Mouse (Mus musculus): Measurements from ENCODE around the gene Inpp4b. TPM values are rescaled to one million over a fixed set of nuclear protein-coding genes. Genes with fewer than 3 reads are reported as not detected.
"Not testable (repeated sequence)": the region's sequence is repeated elsewhere in the genome, so short reads cannot be mapped to it uniquely, and the experiment has no call there.

The Inpp4b gene
- total RNA-seq, 4 experiments from 2014 or later: 11.5 to 14.9 (median 13.7) TPM

DNA sequence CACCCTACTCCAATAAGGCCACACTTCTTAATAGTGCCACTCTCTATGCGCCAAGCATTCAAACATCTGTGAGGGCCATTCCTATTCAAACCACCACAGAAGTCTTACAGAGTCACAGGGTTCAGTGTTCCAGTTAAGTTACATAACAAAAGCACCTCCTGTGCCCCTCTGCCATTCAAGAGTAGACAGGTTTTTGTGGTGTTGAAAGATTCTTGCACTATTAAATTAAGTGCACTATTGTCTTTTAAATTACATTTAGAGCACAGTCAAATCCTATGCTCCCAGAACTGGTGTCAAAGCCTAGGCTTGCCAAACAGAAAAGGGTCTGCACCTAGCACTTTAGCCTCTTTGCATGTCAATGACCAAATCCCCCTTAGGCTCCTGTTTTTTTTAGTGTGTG is 550.9 kb downstream of the Inpp4b start:
- DNase-seq (ENCODE audit: low spot score in 2 of 2): no peak

DNA sequence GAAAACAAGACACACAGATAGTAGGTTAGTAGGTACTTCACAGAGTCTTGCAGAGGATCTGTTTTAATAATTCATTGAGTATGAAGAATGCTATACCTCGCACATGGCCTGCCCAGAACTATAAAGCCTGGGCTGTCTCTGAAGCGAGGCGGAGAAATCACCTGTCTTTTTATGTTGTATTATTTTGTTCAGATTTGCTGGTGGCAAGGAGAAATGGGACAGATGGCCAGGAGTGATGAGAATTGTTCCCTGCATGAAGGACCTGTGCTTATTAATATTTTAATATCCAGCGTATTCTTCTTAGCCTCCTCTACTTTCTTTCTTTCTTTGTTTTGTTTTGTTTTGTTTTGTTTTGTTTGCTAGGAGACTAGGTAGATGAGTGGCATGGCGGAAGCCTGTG is 604.5 kb downstream of the Inpp4b start:
- DNase-seq (ENCODE audit: low spot score in 2 of 2): no peak

DNA sequence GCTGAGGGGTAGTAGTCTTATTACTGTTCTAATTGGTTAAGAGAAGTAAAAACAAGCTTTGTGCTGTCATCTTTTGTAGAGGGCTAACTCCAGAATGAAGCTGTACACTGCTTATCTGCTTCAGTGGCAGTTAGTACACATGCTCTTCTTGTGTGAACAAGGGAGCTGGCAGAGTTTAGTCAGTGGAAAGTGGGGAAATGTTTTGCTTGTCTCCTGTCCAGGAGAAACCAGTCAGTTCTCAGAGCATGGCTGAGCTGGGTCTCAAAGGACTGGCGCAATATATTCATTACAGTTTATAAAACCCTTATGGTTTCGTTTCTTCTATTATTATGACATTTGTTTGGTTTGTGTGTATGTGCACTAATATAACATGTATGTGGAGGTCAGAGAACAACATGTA is 610.7 kb downstream of the Inpp4b start:
- no peak for DNase-seq (ENCODE audit: low spot score in 2 of 2)

DNA sequence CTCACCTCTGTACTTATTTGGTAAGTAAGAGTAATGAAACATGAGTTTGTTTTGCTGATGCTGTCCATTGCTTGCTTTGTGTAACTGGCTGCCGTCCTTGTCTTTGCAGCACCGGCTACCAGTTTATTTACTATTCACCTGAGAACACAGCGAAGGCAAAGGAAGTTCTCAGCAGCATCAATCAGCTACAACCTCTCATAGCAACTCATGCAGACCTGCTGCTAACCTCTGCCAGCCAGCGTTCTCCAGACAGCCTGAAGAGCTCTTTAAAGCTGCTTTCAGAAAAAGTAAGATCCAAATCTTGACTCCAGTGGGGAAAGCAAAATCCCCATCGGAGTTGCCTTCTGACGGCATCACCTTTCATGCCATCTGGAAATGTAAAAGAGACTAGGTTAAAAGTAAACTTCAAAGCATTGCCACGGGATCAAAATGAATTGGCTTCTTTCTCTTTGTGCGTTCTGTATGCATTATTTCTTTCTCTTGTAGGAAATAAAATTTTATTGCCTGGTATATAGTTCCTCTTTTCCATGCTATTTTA is 642.8 kb downstream of the Inpp4b start:
- no peak for DNase-seq (ENCODE audit: low spot score in 2 of 2)

DNA sequence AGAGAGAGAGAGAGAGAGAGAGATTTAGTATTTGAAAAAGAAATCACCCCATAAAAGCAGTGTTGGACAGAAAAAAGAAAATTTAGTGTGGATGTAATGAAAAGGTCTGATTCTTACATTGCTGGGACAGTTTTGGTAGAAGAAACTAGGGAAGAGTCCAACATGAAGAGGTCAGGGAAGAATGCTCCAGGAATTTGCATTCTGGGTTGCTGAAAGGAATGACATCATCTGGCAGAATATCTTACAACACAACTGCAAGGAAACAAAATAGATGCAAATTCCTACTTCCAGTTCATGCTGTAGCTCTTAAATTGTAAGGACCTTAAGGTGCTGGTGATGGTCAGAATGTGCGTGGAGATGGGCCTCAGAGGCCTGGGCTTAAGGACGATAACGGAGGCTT is 650.6 kb downstream of the Inpp4b start:
- DNase-seq (ENCODE audit: low spot score in 2 of 2): no peak

DNA sequence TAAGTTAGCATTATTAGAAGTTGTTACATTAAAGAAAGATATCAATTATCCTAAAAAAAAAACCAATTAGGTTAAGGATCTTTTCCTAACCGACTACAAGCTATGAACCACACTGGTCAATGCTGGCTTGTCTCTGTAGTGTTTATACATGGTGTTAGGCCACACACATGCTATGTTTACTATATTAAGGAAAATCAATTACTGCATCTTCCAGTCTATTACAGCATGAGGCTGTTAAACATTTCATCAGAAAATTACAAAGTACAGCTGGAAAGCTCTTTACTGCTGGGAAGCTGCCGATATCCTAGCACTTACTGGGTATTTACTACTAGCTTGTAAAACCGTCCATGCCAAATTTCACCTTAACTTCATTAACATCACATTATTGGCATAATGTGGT is 653.9 kb downstream of the Inpp4b start:
- no peak for DNase-seq (ENCODE audit: low spot score in 2 of 2)

DNA sequence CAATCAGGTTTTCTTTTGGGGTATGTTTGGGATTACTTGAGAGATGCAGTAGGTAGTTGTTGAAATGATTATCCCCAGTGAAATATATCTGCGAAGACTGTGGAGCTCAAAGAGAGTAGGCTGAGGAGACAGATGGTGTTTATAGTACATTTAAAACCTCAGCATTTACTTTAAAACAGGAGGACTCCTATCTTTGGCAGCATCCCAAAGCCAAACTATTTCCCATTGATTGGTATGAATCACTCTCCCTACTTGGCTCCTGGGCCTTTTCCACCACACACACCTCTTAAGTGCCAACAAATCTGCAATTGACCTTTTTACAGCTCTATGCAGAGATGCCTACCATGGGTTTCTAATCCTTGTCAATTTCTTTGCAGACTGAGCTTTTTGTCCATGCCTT is 654.5 kb downstream of the Inpp4b start:
- no peak for DNase-seq (ENCODE audit: low spot score in 2 of 2)

DNA sequence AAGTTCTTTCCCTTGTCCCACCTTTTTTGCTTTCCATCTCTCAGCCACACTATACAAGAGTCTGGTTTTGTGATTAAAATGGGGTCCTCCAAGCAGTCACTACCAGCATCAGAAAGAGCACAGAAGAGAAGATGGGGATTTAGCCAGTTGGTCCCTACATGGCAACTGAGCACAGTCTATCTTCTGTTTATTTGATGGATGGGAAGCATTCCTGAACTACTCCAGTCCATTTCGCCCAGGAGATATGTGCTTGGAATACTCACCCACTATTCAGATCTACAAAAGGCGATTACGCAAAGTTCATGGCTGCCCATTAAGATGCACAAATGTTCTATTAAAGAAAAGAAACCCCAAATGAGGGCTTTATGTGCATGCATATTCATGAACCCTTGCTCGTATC is 661.8 kb downstream of the Inpp4b start:
- no peak for DNase-seq (ENCODE audit: low spot score in 2 of 2)

DNA sequence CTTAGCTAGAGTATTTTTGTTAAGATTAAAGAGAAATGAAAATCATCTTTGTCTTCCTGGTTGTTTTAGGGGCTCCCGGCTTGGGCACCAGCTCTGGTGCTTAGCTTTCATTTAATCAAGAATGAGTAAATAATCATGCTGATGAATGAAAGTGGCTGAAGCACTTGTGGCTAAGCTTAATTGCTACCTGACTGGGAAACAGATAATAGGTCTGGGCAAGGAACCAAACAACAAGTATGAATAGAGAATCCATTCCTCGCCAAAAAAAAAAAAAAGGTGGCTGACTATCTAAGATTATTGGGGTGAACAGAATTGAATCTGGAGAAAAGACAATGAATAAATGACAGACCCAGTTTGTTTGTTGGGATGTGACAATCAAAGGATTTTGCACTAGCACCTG is 663.1 kb downstream of the Inpp4b start:
- no peak for DNase-seq (ENCODE audit: low spot score in 2 of 2)

DNA sequence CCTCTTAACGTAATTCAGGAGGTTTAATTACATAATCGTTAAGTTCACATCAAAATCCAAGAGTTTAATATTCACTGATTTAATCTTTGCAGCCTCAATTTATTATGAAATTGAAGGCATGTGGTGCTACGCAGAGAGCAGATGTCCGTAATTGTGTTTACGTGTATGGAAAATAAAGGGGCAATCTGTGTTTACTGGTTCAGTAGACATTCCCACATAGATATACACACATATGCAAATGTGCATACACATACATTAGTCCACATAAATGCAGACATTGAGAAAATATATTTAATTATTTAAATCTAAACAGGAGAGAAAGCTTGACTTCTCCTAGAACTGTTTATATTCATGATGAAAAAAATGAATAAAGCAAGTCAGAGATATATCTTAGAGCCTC is 675.4 kb downstream of the Inpp4b start:
- DNase-seq (ENCODE audit: low spot score in 2 of 2): no peak

DNA sequence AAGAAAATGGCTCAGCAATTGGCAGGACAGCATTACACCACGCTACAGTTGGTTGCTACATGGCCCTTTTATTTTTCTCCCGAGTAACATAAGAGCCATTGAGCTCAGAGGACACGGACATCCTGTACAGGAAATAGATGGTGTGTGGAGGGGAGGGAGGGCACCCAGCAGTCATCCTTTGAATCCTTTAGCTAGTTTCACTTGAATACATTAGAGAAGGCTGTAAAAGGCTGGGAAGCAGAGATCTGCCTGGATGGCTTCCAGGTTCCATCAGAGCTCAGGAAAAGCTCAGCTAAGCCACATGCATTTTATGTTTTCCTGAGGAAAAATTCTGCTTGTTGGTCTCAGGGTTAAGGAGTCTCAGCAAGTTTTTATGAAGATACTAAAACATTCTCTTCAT is 685.0 kb downstream of the Inpp4b start:
- DNase-seq (ENCODE audit: low spot score in 2 of 2): no peak

DNA sequence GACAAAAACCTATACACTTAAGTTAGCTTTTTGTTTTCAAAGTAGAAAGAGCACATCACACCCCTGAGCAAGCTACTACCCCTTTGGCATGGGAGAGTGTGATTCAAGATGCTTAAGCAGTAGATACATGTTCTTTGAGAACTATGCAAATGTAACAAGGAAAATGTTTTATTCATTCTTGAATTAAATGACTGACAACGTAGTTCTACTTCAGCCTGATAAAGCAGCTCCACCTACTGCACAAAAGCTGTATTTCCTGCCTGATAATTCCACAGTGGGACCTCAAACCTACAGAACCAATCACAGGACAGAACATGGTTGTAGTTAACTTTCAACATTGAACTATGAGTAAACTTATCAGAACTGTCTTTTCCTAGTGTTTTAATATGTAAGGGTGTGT is 686.5 kb downstream of the Inpp4b start:
- no peak for DNase-seq (ENCODE audit: low spot score in 2 of 2)

DNA sequence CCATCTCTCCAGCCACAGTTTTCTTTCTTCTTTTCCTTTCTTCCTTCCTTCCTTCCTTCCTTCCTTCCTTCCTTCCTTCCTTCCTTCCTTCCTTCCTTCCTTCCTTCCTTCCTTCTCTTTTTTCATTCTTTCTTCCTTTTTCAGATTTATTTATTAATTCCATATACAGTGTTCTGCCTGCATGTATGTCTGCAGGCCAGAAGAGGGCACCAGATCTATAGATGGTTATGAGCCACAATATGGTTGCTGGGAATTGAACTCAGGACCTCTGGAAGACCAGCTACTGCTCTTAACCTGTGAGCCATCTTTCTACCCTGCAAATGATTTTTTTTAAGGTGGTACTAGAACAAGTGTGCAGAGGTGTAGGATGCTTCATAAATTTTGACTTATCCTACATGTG is 689.7 kb downstream of the Inpp4b start:
- not testable (repeated sequence) for DNase-seq (ENCODE audit: low spot score in 2 of 2)

DNA sequence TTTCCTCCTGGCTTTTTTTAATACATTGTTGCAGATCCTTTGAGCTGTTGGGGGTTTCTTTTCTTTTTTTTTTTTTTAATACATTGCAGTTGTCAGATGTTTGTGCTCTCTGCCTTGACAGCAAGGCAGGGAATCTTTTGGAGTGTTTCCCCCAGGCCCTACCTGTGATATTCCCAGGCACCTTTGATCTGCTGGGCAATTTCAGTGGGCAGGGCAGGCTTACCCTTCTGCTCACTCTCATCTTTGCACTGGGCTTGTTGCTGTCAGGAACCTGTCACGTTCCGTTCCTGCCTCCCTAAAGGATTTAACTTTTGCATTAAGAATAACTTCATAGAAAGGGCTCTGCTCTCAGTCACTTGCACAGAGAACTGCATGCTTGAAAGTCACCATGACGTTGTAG is 711.7 kb downstream of the Inpp4b start:
- DNase-seq (ENCODE audit: low spot score in 2 of 2): no peak

DNA sequence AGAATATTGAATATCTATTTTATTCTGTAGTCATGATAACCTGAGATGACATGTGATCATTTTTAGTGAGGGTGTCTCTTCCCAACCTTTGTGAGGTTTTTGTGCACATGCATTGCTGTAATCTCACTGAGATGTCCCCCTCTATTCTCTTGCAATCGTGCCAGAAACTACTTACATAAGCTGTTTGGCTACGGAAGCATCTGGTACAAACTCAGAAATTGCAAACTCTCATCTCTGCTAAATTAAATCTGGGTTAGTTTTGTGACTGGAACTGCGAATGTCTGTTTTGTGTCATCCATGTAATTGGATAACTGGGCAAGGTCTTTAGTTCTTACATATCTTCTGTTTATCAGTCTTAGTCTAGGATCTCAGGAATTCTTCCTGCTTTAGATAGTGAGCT is 725.3 kb downstream of the Inpp4b start:
- DNase-seq (ENCODE audit: low spot score in 2 of 2): no peak

DNA sequence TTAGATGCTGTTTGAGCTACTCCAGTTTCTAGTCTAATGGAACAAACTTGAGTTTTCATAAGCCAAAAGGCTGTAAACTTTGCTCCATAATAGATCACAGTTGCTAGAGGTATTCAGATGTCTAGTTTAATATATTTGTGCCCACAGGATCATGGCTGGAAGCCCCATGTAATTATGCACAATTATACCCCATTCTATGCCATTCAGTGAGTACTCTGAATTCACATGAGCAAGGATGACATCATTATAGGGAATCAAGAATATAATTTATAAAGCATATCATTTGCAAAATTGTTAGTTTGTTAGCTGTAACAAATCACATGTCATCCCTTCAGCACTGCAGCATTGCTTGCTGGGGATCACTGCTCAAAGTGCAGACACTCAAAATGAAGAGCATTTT is 736.9 kb downstream of the Inpp4b start:
- DNase-seq (ENCODE audit: low spot score in 2 of 2): no peak

DNA sequence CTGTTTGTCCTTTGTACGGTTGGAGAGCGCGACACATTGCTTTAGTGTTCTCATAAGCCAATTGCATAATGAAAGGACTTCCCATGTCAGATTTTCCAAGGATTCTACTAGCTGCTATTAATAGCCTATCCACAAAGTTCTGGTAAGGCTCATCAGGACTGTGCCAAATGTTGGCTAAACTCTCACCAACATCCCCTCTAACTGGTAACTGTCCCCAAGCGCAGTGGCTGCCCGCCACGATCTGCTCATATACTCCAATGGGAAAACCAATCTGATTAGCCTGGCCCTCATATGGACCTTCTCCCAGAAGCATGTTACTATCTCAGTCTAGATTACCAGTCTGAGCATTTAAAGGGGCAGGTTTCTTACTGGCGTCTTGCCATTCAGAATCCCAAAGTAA is 744.3 kb downstream of the Inpp4b start:
- DNase-seq (ENCODE audit: low spot score in 2 of 2): not testable (repeated sequence)

DNA sequence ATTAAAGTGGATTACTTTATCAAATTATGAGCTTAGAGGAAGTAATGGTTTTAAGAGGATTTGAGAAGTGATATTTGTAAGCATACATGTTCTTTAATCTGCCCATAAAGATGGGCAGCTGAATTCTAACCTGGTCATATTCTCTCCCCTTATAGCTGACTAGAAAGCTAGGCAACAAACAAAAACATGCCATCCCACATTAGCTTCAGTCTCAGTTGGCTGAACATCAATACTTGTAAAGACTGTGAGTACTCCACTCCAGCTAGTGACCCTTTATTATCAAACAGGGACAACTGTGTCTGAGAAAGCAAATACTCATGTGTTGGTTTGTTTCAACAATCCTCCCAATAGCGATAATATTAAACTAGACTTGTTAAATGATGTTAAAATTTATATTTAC is 748.5 kb downstream of the Inpp4b start:
- no peak for DNase-seq (ENCODE audit: low spot score in 2 of 2)

DNA sequence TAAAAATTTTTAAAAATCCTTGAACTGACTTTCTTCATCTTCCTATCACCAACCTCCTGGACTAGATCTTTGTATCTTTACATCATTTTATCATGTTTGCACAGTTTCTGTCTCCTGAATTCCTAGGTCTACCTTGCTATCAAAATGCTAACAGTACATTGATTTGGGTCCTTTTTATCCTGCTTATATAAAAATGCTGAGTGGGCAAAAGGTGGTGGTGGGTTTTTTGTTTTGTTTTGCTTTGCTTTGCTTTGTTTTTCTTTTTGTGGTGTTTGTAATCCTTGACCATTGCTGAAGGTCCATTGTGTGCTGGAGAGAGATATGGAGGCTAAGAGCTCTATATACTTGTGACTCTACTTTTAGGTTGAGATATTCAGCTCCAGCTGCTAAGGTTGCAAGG is 750.9 kb downstream of the Inpp4b start:
- no peak for DNase-seq (ENCODE audit: low spot score in 2 of 2)

DNA sequence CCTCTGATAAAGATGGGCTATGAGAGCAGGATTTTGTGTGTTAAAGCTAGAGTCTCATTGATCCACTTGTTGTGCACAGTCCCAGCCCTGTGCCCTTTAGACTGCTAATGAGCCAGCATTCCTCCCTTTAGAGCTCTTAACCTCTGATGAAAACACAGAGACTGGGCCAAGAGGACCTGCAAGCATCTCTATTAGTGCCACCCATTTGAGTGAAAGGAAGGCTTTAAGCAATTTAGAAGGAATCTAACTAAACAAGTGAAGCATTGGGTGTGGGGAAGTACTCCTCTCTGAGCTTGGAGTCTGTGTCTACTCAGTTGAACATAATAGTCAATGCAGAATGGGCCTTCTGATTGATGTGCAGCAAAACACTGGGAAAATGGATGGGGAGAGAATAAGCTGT is 762.2 kb downstream of the Inpp4b start:
- no peak for DNase-seq (ENCODE audit: low spot score in 2 of 2)

DNA sequence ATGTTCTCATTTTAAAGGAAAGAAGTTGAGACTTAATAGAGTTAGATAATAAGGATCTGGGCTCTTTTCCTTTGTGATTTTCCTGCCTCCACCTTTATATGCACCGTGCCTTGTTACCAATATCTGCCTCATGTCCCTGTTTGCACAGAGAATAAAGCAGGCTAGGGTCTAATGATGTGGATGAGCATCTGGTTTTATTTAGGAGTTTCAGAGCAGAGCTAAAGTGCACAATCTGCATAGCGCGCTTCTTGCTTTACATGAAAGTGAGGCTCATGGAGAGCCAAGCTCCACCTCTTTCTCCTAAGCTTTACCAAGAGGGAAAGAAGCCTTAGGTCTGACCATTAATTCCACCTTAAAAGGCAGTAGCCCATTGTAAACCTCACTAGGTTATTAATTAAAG is 763.8 kb downstream of the Inpp4b start:
- no peak for DNase-seq (ENCODE audit: low spot score in 2 of 2)

DNA sequence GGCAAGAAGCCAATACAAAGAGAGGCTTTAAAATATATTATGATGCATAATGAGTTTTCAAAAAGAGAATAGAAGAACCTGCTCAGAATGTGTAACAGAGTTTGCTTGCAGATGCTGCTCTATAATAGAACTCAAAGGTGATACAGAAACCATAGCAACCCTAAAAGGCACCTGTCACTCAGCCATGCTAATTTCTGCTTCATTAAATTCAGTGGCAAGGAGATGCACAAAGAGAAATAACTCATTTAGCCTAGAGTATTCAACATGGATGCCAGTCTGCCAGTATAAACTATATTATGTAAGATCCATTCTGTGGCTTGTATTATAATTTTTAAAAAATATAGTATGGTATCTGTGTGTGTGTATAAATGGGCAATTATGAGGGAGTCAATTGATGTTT is 807.9 kb downstream of the Inpp4b start:
- no peak for DNase-seq (ENCODE audit: low spot score in 2 of 2)

DNA sequence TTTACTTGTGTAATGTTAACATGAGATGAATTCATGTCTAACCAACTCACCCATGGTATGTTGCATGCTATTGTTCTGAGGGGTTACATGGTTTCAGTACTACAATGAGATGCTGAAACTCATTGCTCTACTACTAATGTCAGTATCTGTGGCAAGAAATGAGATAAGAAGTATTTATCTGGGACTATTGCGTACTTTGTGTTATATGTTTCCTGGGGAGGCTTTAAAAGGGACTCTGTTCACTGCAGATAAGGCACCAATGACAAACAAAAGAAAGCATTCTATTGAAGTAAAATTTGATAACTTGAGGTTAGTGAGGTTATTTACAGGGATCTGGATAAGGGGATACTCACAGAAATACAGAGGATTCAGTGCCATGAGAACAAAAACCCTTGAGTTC is 815.6 kb downstream of the Inpp4b start:
- DNase-seq (ENCODE audit: low spot score in 2 of 2): no peak
